Mouse (Mus musculus) ES-Bruce4 (cell line): Measurements from ENCODE around the gene Cartpt.
"Not testable (repeated sequence)": the region's sequence is repeated elsewhere in the genome, so short reads cannot be mapped to it uniquely, and the experiment has no call there.

Source experiments
- EP300 ChIP-seq: IDR thresholded peaks from 2 replicates; pipeline ENCODE4 v1.6.1; 2011; ENCODE audit warnings: low read depth, low read length; ENCODE audit not compliant: insufficient read depth
- POLR2A ChIP-seq: IDR thresholded peaks from one replicate; pipeline ENCODE4 v1.8.1; 2011; ENCODE audit warnings: low read length; ENCODE audit not compliant: insufficient read depth

- TF ChIP-seq EP300, POLR2A: not testable (repeated sequence)
Observed at GRCm38 (mm10) chr13:99881774-99882173, 19.1 kb downstream of the Cartpt start.
